In genomic region chr3:69136059-69136458, GRCm38 (mm10) we compare ENCODE assay signal across 31 mouse cellular contexts.
"Had no signal": no experiment of that assay in that cellular context is flagged by ENCODE, and none has a peak within 500 bp of the region (broad histone marks: within the 10 kb centered on the region; RNA-seq: fewer than 3 reads in every experiment).

No protein-coding gene starts in this region.

- H3K9ac ChIP-seq: limb, embryonic 12.5 days; limb, embryonic 13.5 days; limb, embryonic 15.5 days; liver, embryonic 12.5 days; liver, embryonic 13.5 days; liver, embryonic 14.5 days; liver, embryonic 15.5 days; liver, postnatal 0 days; lung, embryonic 14.5 days; lung, embryonic 15.5 days; midbrain, embryonic 12.5 days; midbrain, embryonic 13.5 days; midbrain, embryonic 15.5 days; neural tube, embryonic 12.5 days had no signal

- H3K27ac ChIP-seq: left cerebral cortex, adult 2 months; limb, embryonic 10.5 days; limb, embryonic 12.5 days; limb, embryonic 13.5 days; limb, embryonic 15.5 days; liver, embryonic 12.5 days; liver, embryonic 13.5 days; liver, embryonic 14.5 days; liver, embryonic 15.5 days; lung, embryonic 15.5 days; macrophage; midbrain, embryonic 10.5 days; midbrain, embryonic 12.5 days; midbrain, embryonic 13.5 days; midbrain, embryonic 15.5 days; neural tube, embryonic 12.5 days had no signal

- DNase-seq: left cerebral cortex, postnatal 4 days; liver; liver, embryonic 13.5 days; liver, postnatal 0 days; lung, adult 18-20 months; lung, adult 2 months; lung, embryonic 14.5 days; lung, postnatal 10 days; lung, postnatal 14 days; lung, postnatal 36 days; lung, postnatal 4 days had no signal

- H3K4me3 ChIP-seq: left cerebral cortex, adult 2 months; limb, embryonic 10.5 days; limb, embryonic 12.5 days; limb, embryonic 13.5 days; limb, embryonic 15.5 days; liver, embryonic 12.5 days; liver, embryonic 13.5 days; liver, embryonic 15.5 days; lung, embryonic 15.5 days; megakaryocyte, embryonic 14.5 days; midbrain, embryonic 10.5 days; midbrain, embryonic 12.5 days; midbrain, embryonic 13.5 days; midbrain, embryonic 15.5 days; myocyte; neural tube, embryonic 12.5 days had no signal

- H3K4me2 ChIP-seq: limb, embryonic 12.5 days; limb, embryonic 13.5 days; limb, embryonic 15.5 days; liver, embryonic 11.5 days; liver, embryonic 12.5 days; liver, embryonic 13.5 days; liver, embryonic 15.5 days; lung, embryonic 14.5 days; lung, embryonic 15.5 days; midbrain, embryonic 12.5 days; midbrain, embryonic 13.5 days; midbrain, embryonic 15.5 days; neural tube, embryonic 12.5 days had no signal

- H3K27me3 ChIP-seq: limb, embryonic 12.5 days; limb, embryonic 13.5 days; limb, embryonic 15.5 days; liver, embryonic 12.5 days; liver, embryonic 13.5 days; liver, embryonic 15.5 days; lung, embryonic 15.5 days; megakaryocyte, embryonic 14.5 days; midbrain, embryonic 12.5 days; midbrain, embryonic 13.5 days; midbrain, embryonic 15.5 days; neural tube, embryonic 12.5 days had no signal

- H3K4me1 ChIP-seq: limb, embryonic 10.5 days; limb, embryonic 12.5 days; limb, embryonic 13.5 days; limb, embryonic 15.5 days; liver, embryonic 12.5 days; liver, embryonic 13.5 days; liver, embryonic 15.5 days; lung, embryonic 15.5 days; midbrain, embryonic 10.5 days; midbrain, embryonic 12.5 days; midbrain, embryonic 15.5 days; neural tube, embryonic 12.5 days had no signal

- ATAC-seq: liver, embryonic 12.5 days; liver, postnatal 0 days; lung, postnatal 0 days; midbrain, embryonic 13.5 days; midbrain, embryonic 15.5 days; midbrain, embryonic 16.5 days had no signal

- H3K9me3 ChIP-seq: limb, embryonic 10.5 days; limb, embryonic 12.5 days; limb, embryonic 13.5 days; limb, embryonic 15.5 days; liver, embryonic 12.5 days; liver, embryonic 13.5 days; liver, embryonic 15.5 days; lung, embryonic 15.5 days; megakaryocyte, embryonic 14.5 days; midbrain, embryonic 10.5 days; midbrain, embryonic 12.5 days; midbrain, embryonic 13.5 days; midbrain, embryonic 15.5 days; neural tube, embryonic 12.5 days had no signal

- H3K36me3 ChIP-seq: limb, embryonic 10.5 days; limb, embryonic 12.5 days; limb, embryonic 13.5 days; limb, embryonic 15.5 days; liver, embryonic 12.5 days; liver, embryonic 13.5 days; liver, embryonic 15.5 days; lung, embryonic 15.5 days; midbrain, embryonic 10.5 days; midbrain, embryonic 12.5 days; midbrain, embryonic 13.5 days; midbrain, embryonic 15.5 days; neural tube, embryonic 12.5 days had no signal
